Mouse (Mus musculus): ENCODE measurements around the gene Msh3. TPM values are rescaled to one million over a fixed set of nuclear protein-coding genes. Genes with fewer than 3 reads are reported as not detected.

The Msh3 gene
- polyA plus RNA-seq, 1 experiment from 2014 or later = 37.7 TPM

- peaks cover 5% of the 10 kb centered on the region; the same call in 1 of the 2 replicates for H3K4me1 ChIP-seq
- 86% methylated on average over 14 of the region's 14 CpGs for WGBS
- H3K4me3 ChIP-seq = no peak overlapping the region
- DNase-seq (ENCODE audit: low spot score) = no peak
- H3K27ac ChIP-seq = no peak overlapping the region
- H3K27me3 ChIP-seq (ENCODE audit: low read depth, poor library complexity, severe bottlenecking) = no peaks in the 10 kb centered on the region
- peaks cover 18% of the 10 kb centered on the region for H3K36me3 ChIP-seq
- H3K9me3 ChIP-seq (replicated peaks) = no peaks in the 10 kb centered on the region
Measured at GRCm38 (mm10) chr13:92274274-92275198, 80.3 kb downstream of the Msh3 start.

- Histone ChIP-seq H3K4me1 (no peaks in the 10 kb centered on the region), H3K27ac (no peak overlapping the region), H3K27me3 (ENCODE audit: low read depth, poor library complexity, severe bottlenecking) (no peaks in the 10 kb centered on the region), H3K36me3 (peaks cover 27% of the 10 kb centered on the region), H3K9me3 (replicated peaks) (no peaks in the 10 kb centered on the region), H3K4me3 (no peak overlapping the region)
- WGBS = 83% methylated on average over 3 of the region's 3 CpGs
- no peak for DNase-seq (ENCODE audit: low spot score)
Measured at GRCm38 (mm10) chr13:92267076-92267475, 87.7 kb downstream of the Msh3 start.

GRCm38 (mm10) chr13:92263566-92263965, 91.2 kb downstream of the Msh3 start:
- WGBS = 96% methylated on average over 6 of the region's 6 CpGs
- H3K4me3 ChIP-seq = no peak overlapping the region
- no peaks in the 10 kb centered on the region for H3K4me1 ChIP-seq
- H3K27me3 ChIP-seq (ENCODE audit: low read depth, poor library complexity, severe bottlenecking) = no peaks in the 10 kb centered on the region
- H3K9me3 ChIP-seq (replicated peaks) = no peaks in the 10 kb centered on the region
- no peak overlapping the region for H3K27ac ChIP-seq
- peaks cover 41% of the 10 kb centered on the region for H3K36me3 ChIP-seq
- DNase-seq (ENCODE audit: low spot score) = no peak

- no peaks in the 10 kb centered on the region for H3K9me3 ChIP-seq (replicated peaks)
- no peak overlapping the region for H3K27ac ChIP-seq
- no peaks in the 10 kb centered on the region for H3K27me3 ChIP-seq (ENCODE audit: low read depth, poor library complexity, severe bottlenecking)
- H3K4me1 ChIP-seq = no peaks in the 10 kb centered on the region
- WGBS = 85% methylated on average over 5 of the region's 5 CpGs
- peaks cover 36% of the 10 kb centered on the region for H3K36me3 ChIP-seq
- DNase-seq (ENCODE audit: low spot score) = no peak
- no peak overlapping the region for H3K4me3 ChIP-seq
Measured at GRCm38 (mm10) chr13:92261329-92261728, 93.5 kb downstream of the Msh3 start.

GRCm38 (mm10) chr13:92255480-92255879, 99.3 kb downstream of the Msh3 start:
- no peak for DNase-seq (ENCODE audit: low spot score)
- peaks cover 37% of the 10 kb centered on the region for H3K36me3 ChIP-seq
- H3K4me1 ChIP-seq = no peaks in the 10 kb centered on the region
- no peaks in the 10 kb centered on the region for H3K27me3 ChIP-seq (ENCODE audit: low read depth, poor library complexity, severe bottlenecking)
- no peak overlapping the region for H3K27ac ChIP-seq
- no peaks in the 10 kb centered on the region for H3K9me3 ChIP-seq (replicated peaks)
- no peak overlapping the region for H3K4me3 ChIP-seq
- WGBS = 95% methylated on average over 3 of the region's 3 CpGs

GRCm38 (mm10) chr13:92253850-92254249, 101.0 kb downstream of the Msh3 start:
- Histone ChIP-seq H3K36me3 (peaks cover 45% of the 10 kb centered on the region), H3K4me3 (no peak overlapping the region), H3K27ac (no peak overlapping the region), H3K9me3 (replicated peaks) (no peaks in the 10 kb centered on the region), H3K27me3 (ENCODE audit: low read depth, poor library complexity, severe bottlenecking) (no peaks in the 10 kb centered on the region), H3K4me1 (no peaks in the 10 kb centered on the region)
- 95% methylated on average over 5 of the region's 5 CpGs for WGBS
- DNase-seq (ENCODE audit: low spot score) = no peak

- DNase-seq (ENCODE audit: low spot score) = no peak
- Histone ChIP-seq H3K27me3 (ENCODE audit: low read depth, poor library complexity, severe bottlenecking) (no peaks in the 10 kb centered on the region), H3K9me3 (replicated peaks) (no peaks in the 10 kb centered on the region), H3K27ac (no peak overlapping the region), H3K36me3 (peaks cover 50% of the 10 kb centered on the region), H3K4me1 (no peaks in the 10 kb centered on the region), H3K4me3 (no peak overlapping the region)
Measured at GRCm38 (mm10) chr13:92252331-92252730, 102.5 kb downstream of the Msh3 start.

GRCm38 (mm10) chr13:92247576-92247975, 107.2 kb downstream of the Msh3 start:
- Histone ChIP-seq H3K27me3 (ENCODE audit: low read depth, poor library complexity, severe bottlenecking) (no peaks in the 10 kb centered on the region), H3K4me1 (no peaks in the 10 kb centered on the region), H3K9me3 (replicated peaks) (no peaks in the 10 kb centered on the region), H3K36me3 (peaks cover 46% of the 10 kb centered on the region), H3K27ac (no peak overlapping the region), H3K4me3 (no peak overlapping the region)
- no peak for DNase-seq (ENCODE audit: low spot score)
- WGBS = 93% methylated on average over 2 of the region's 2 CpGs

GRCm38 (mm10) chr13:92246966-92247365, 107.8 kb downstream of the Msh3 start:
- Histone ChIP-seq H3K9me3 (replicated peaks) (no peaks in the 10 kb centered on the region), H3K27me3 (ENCODE audit: low read depth, poor library complexity, severe bottlenecking) (no peaks in the 10 kb centered on the region), H3K4me3 (no peak overlapping the region), H3K36me3 (peaks cover 45% of the 10 kb centered on the region), H3K4me1 (no peaks in the 10 kb centered on the region), H3K27ac (no peak overlapping the region)
- no peak for DNase-seq (ENCODE audit: low spot score)
- WGBS = 91% methylated on average over 5 of the region's 5 CpGs

- Histone ChIP-seq H3K4me1 (no peaks in the 10 kb centered on the region), H3K4me3 (no peak overlapping the region), H3K36me3 (peaks cover 34% of the 10 kb centered on the region), H3K9me3 (replicated peaks) (no peaks in the 10 kb centered on the region), H3K27me3 (ENCODE audit: low read depth, poor library complexity, severe bottlenecking) (no peaks in the 10 kb centered on the region), H3K27ac (no peak overlapping the region)
- no peak for DNase-seq (ENCODE audit: low spot score)
- WGBS = 95% methylated on average over 2 of the region's 2 CpGs
Measured at GRCm38 (mm10) chr13:92244731-92245130, 110.1 kb downstream of the Msh3 start.

GRCm38 (mm10) chr13:92241426-92241825, 113.4 kb downstream of the Msh3 start:
- H3K4me3 ChIP-seq = no peak overlapping the region
- WGBS = 78% methylated on average over 4 of the region's 4 CpGs
- no peak overlapping the region for H3K27ac ChIP-seq
- no peak for DNase-seq (ENCODE audit: low spot score)
- no peaks in the 10 kb centered on the region for H3K9me3 ChIP-seq (replicated peaks)
- no peaks in the 10 kb centered on the region for H3K4me1 ChIP-seq
- no peaks in the 10 kb centered on the region for H3K27me3 ChIP-seq (ENCODE audit: low read depth, poor library complexity, severe bottlenecking)
- H3K36me3 ChIP-seq = peaks cover 31% of the 10 kb centered on the region

- Histone ChIP-seq H3K27me3 (ENCODE audit: low read depth, poor library complexity, severe bottlenecking) (no peaks in the 10 kb centered on the region), H3K4me1 (no peaks in the 10 kb centered on the region), H3K36me3 (peaks cover 48% of the 10 kb centered on the region), H3K4me3 (no peak overlapping the region), H3K27ac (no peak overlapping the region), H3K9me3 (replicated peaks) (no peaks in the 10 kb centered on the region)
- WGBS = 90% methylated on average over 3 of the region's 3 CpGs
- no peak for DNase-seq (ENCODE audit: low spot score)
Measured at GRCm38 (mm10) chr13:92237887-92238286, 116.9 kb downstream of the Msh3 start.

- no peak for DNase-seq (ENCODE audit: low spot score)
- no peaks in the 10 kb centered on the region for H3K27me3 ChIP-seq (ENCODE audit: low read depth, poor library complexity, severe bottlenecking)
- no peak overlapping the region for H3K27ac ChIP-seq
- H3K4me1 ChIP-seq = no peaks in the 10 kb centered on the region
- H3K9me3 ChIP-seq (replicated peaks) = no peaks in the 10 kb centered on the region
- no peak overlapping the region for H3K4me3 ChIP-seq
- H3K36me3 ChIP-seq = peaks cover 45% of the 10 kb centered on the region
- 94% methylated on average over 4 of the region's 4 CpGs for WGBS
Measured at GRCm38 (mm10) chr13:92237016-92237415, 117.8 kb downstream of the Msh3 start.
